Mouse (Mus musculus): ENCODE results near the gene Dnase1l2. TPM values are rescaled to one million over a fixed set of nuclear protein-coding genes. Genes with fewer than 3 reads are reported as not detected.
"Not testable (repeated sequence)": the region's sequence is repeated elsewhere in the genome, so short reads cannot be mapped to it uniquely, and the experiment has no call there.

The Dnase1l2 gene
- polyA plus RNA-seq, 1 experiment from 2014 or later = 1.5 TPM

- Histone ChIP-seq H3K9ac (ENCODE audit: low read depth, low read length) (no peak overlapping the region), H3K4me1 (ENCODE audit: control insufficient read depth, insufficient read depth, low read length) (no peaks in the 10 kb centered on the region), H3K27ac (ENCODE audit: low read length) (no peak overlapping the region), H3K36me3 (ENCODE audit: control insufficient read depth, insufficient read depth, low read length) (no peaks in the 10 kb centered on the region), H3K4me2 (ENCODE audit: low read depth, low read length) (no peak overlapping the region), H3K9me3 (ENCODE audit: control insufficient read depth, low read length) (no peaks in the 10 kb centered on the region), H3K4me3 (ENCODE audit: low read length) (no peak overlapping the region), H3K27me3 (replicated peaks; ENCODE audit: control insufficient read depth, insufficient read depth, low read length) (no peaks in the 10 kb centered on the region)
- ATAC-seq = no peak
- 83% methylated on average over 2 of the region's 2 CpGs for WGBS
These were observed 18.7 kb upstream of the Dnase1l2 start for GRCm38 (mm10) chr17:24461580-24461979.

GRCm38 (mm10) chr17:24455523-24456206 lies 12.8 kb upstream of the Dnase1l2 start:
- not testable (repeated sequence) for H3K27me3 ChIP-seq (replicated peaks; ENCODE audit: control insufficient read depth, insufficient read depth, low read length); H3K9me3 ChIP-seq (ENCODE audit: control insufficient read depth, low read length); H3K36me3 ChIP-seq (ENCODE audit: control insufficient read depth, insufficient read depth, low read length); H3K4me1 ChIP-seq (ENCODE audit: control insufficient read depth, insufficient read depth, low read length); H3K9ac ChIP-seq (ENCODE audit: low read depth, low read length)
- 49% methylated on average over 10 of the region's 10 CpGs for WGBS
- H3K27ac ChIP-seq (ENCODE audit: low read length) = 0 out of 2 replicates have a peak overlapping the region, but pooled peaks have one; percentile 23
- H3K4me2 ChIP-seq (ENCODE audit: low read depth, low read length) = peak overlapping the region; percentile 39; the same call in 1 of the 2 replicates
- peak overlapping the region; percentile 6; the same call in 1 of the 2 replicates for H3K4me3 ChIP-seq (ENCODE audit: low read length)
- peak; percentile 32 for ATAC-seq

- Histone ChIP-seq H3K9me3 (ENCODE audit: control insufficient read depth, low read length) (no peaks in the 10 kb centered on the region), H3K4me3 (ENCODE audit: low read length) (peak overlapping the region; percentile 78), H3K4me2 (ENCODE audit: low read depth, low read length) (peak overlapping the region; percentile 77), H3K36me3 (ENCODE audit: control insufficient read depth, insufficient read depth, low read length) (no peaks in the 10 kb centered on the region), H3K4me1 (ENCODE audit: control insufficient read depth, insufficient read depth, low read length) (peaks cover 10% of the 10 kb centered on the region; the same call in 1 of the 2 replicates), H3K9ac (ENCODE audit: low read depth, low read length) (peak overlapping the region; percentile 90), H3K27ac (ENCODE audit: low read length) (peak overlapping the region; percentile 97), H3K27me3 (replicated peaks; ENCODE audit: control insufficient read depth, insufficient read depth, low read length) (no peaks in the 10 kb centered on the region)
- ATAC-seq = peak; percentile 95
- WGBS = under 1% methylated on average over 67 of the region's 67 CpGs
These were observed 12.0 kb upstream of the Dnase1l2 start for GRCm38 (mm10) chr17:24454756-24455522.

GRCm38 (mm10) chr17:24454218-24454755 lies 11.4 kb upstream of the Dnase1l2 start:
- Histone ChIP-seq H3K36me3 (ENCODE audit: control insufficient read depth, insufficient read depth, low read length) (no peaks in the 10 kb centered on the region), H3K4me1 (ENCODE audit: control insufficient read depth, insufficient read depth, low read length) (peaks cover 10% of the 10 kb centered on the region; the same call in 1 of the 2 replicates), H3K27me3 (replicated peaks; ENCODE audit: control insufficient read depth, insufficient read depth, low read length) (no peaks in the 10 kb centered on the region), H3K27ac (ENCODE audit: low read length) (peak overlapping the region; percentile 97), H3K4me3 (ENCODE audit: low read length) (peak overlapping the region; percentile 78), H3K9me3 (ENCODE audit: control insufficient read depth, low read length) (no peaks in the 10 kb centered on the region), H3K4me2 (ENCODE audit: low read depth, low read length) (peak overlapping the region; percentile 77), H3K9ac (ENCODE audit: low read depth, low read length) (peak overlapping the region; percentile 90)
- peak; percentile 6; the same call in 1 of the 2 replicates for ATAC-seq
- WGBS = 2% methylated on average over 14 of the region's 14 CpGs

- 76% methylated on average over 2 of the region's 2 CpGs for WGBS
- Histone ChIP-seq H3K36me3 (ENCODE audit: control insufficient read depth, insufficient read depth, low read length) (0 out of 2 replicates have a peak, but pooled peaks cover 3% of the 10 kb centered on the region), H3K4me1 (ENCODE audit: control insufficient read depth, insufficient read depth, low read length) (peaks cover 10% of the 10 kb centered on the region; the same call in 1 of the 2 replicates), H3K27me3 (replicated peaks; ENCODE audit: control insufficient read depth, insufficient read depth, low read length) (no peaks in the 10 kb centered on the region), H3K4me2 (ENCODE audit: low read depth, low read length) (no peak overlapping the region), H3K9me3 (ENCODE audit: control insufficient read depth, low read length) (no peaks in the 10 kb centered on the region), H3K27ac (ENCODE audit: low read length) (no peak overlapping the region; the same call in 1 of the 2 replicates), H3K4me3 (ENCODE audit: low read length) (no peak overlapping the region), H3K9ac (ENCODE audit: low read depth, low read length) (no peak overlapping the region)
- ATAC-seq = no peak
These were observed 10.5 kb upstream of the Dnase1l2 start for GRCm38 (mm10) chr17:24453372-24453771.

- no peak overlapping the region for H3K4me2 ChIP-seq (ENCODE audit: low read depth, low read length)
- H3K9ac ChIP-seq (ENCODE audit: low read depth, low read length) = no peak overlapping the region
- peaks cover 11% of the 10 kb centered on the region for H3K36me3 ChIP-seq (ENCODE audit: control insufficient read depth, insufficient read depth, low read length)
- H3K27me3 ChIP-seq (replicated peaks; ENCODE audit: control insufficient read depth, insufficient read depth, low read length) = no peaks in the 10 kb centered on the region
- no peak for ATAC-seq
- no peak overlapping the region for H3K27ac ChIP-seq (ENCODE audit: low read length)
- H3K9me3 ChIP-seq (ENCODE audit: control insufficient read depth, low read length) = no peaks in the 10 kb centered on the region
- H3K4me3 ChIP-seq (ENCODE audit: low read length) = no peak overlapping the region
- WGBS = 90% methylated on average over 6 of the region's 6 CpGs
- peaks cover 10% of the 10 kb centered on the region; the same call in 1 of the 2 replicates for H3K4me1 ChIP-seq (ENCODE audit: control insufficient read depth, insufficient read depth, low read length)
These were observed 8.3 kb upstream of the Dnase1l2 start for GRCm38 (mm10) chr17:24451220-24451619.

GRCm38 (mm10) chr17:24449507-24449906 lies 6.6 kb upstream of the Dnase1l2 start:
- H3K27ac ChIP-seq (ENCODE audit: low read length) = no peak overlapping the region
- H3K4me1 ChIP-seq (ENCODE audit: control insufficient read depth, insufficient read depth, low read length) = peaks cover 7% of the 10 kb centered on the region; the same call in 1 of the 2 replicates
- no peaks in the 10 kb centered on the region for H3K9me3 ChIP-seq (ENCODE audit: control insufficient read depth, low read length)
- WGBS = 88% methylated on average over 6 of the region's 6 CpGs
- H3K9ac ChIP-seq (ENCODE audit: low read depth, low read length) = no peak overlapping the region
- H3K4me2 ChIP-seq (ENCODE audit: low read depth, low read length) = no peak overlapping the region
- H3K27me3 ChIP-seq (replicated peaks; ENCODE audit: control insufficient read depth, insufficient read depth, low read length) = no peaks in the 10 kb centered on the region
- no peak for ATAC-seq
- H3K4me3 ChIP-seq (ENCODE audit: low read length) = no peak overlapping the region
- peaks cover 20% of the 10 kb centered on the region for H3K36me3 ChIP-seq (ENCODE audit: control insufficient read depth, insufficient read depth, low read length)

- Histone ChIP-seq H3K4me2 (ENCODE audit: low read depth, low read length) (no peak overlapping the region), H3K4me3 (ENCODE audit: low read length) (no peak overlapping the region), H3K27me3 (replicated peaks; ENCODE audit: control insufficient read depth, insufficient read depth, low read length) (no peaks in the 10 kb centered on the region), H3K36me3 (ENCODE audit: control insufficient read depth, insufficient read depth, low read length) (peaks cover 30% of the 10 kb centered on the region), H3K27ac (ENCODE audit: low read length) (no peak overlapping the region), H3K9me3 (ENCODE audit: control insufficient read depth, low read length) (no peaks in the 10 kb centered on the region), H3K9ac (ENCODE audit: low read depth, low read length) (no peak overlapping the region), H3K4me1 (ENCODE audit: control insufficient read depth, insufficient read depth, low read length) (no peaks in the 10 kb centered on the region)
- 93% methylated on average over 8 of the region's 8 CpGs for WGBS
- no peak for ATAC-seq
These were observed 3.7 kb upstream of the Dnase1l2 start for GRCm38 (mm10) chr17:24446590-24446989.

GRCm38 (mm10) chr17:24443409-24443808 lies 504 bp upstream of the Dnase1l2 start:
- Histone ChIP-seq H3K4me1 (ENCODE audit: control insufficient read depth, insufficient read depth, low read length) (no peaks in the 10 kb centered on the region), H3K27ac (ENCODE audit: low read length) (no peak overlapping the region), H3K4me3 (ENCODE audit: low read length) (no peak overlapping the region), H3K9me3 (ENCODE audit: control insufficient read depth, low read length) (no peaks in the 10 kb centered on the region), H3K36me3 (ENCODE audit: control insufficient read depth, insufficient read depth, low read length) (peaks cover 37% of the 10 kb centered on the region), H3K9ac (ENCODE audit: low read depth, low read length) (no peak overlapping the region), H3K27me3 (replicated peaks; ENCODE audit: control insufficient read depth, insufficient read depth, low read length) (no peaks in the 10 kb centered on the region), H3K4me2 (ENCODE audit: low read depth, low read length) (no peak overlapping the region)
- 88% methylated on average over 4 of the region's 4 CpGs for WGBS
- ATAC-seq = no peak
